Mouse (Mus musculus) testis, postnatal 14 days (tissue): ENCODE measurements around the gene Ccdc54.

ENCODE experiments used
- DNase-seq: peaks from one replicate; pipeline ENCODE4 v3.0.0; 2021; ENCODE audit warnings: low spot score

Gene Ccdc54

GRCm38 (mm10) chr16:50542554-50543333, 48.2 kb downstream of the Ccdc54 start:
- DNase-seq: no peak
